Mouse (Mus musculus) Patski (cell line): ENCODE measurements around the gene Robo3. TPM values are rescaled to one million over a fixed set of nuclear protein-coding genes. Genes with fewer than 3 reads are reported as not detected.

Experiments
- ATAC-seq: fragments of 100-300 bp; one replicate; pipeline ENCODE4 v1.8.0; 2021
- CTCF ChIA-PET: fragments of 350-600 bp; sonication (Branson Sonifier 250); formaldehyde crosslinking; loops from one replicate; lab custom pipeline; 2022; ENCODE audit warnings: inconsistent platforms; lab: Charles Lee
- POLR2A ChIA-PET: fragments of 350-600 bp; sonication (Branson Sonifier 250); formaldehyde crosslinking; loops from one replicate; lab custom pipeline; 2022; ENCODE audit warnings: antibody characterized with exemption, inconsistent platforms; lab: Charles Lee
- DNase-seq: peaks from one replicate; pipeline ENCODE4 v3.0.0-alpha.2; 2011; ENCODE audit warnings: low read depth, low spot score
- H3K27me3 ChIP-seq: fragments of 371-371 bp; one replicate; pipeline ENCODE4 v1.5.1; 2021
- CTCF ChIP-seq: fragments of 100-300 bp; IDR thresholded peaks from one replicate; pipeline ENCODE4 v1.5.1; 2021
- in situ Hi-C: fragments of 300-500 bp; cut with MboI; formaldehyde crosslinking; loops from 3 replicates; pipeline ENCODE4 v1.11.1; 2018; ENCODE audit warnings: low pct_unique_long_range_greater_than_20kb, mixed read lengths
- polyA plus RNA-seq: library from polyadenylated mRNA; unstranded; gene quantifications from one replicate; pipeline ENCODE4 v1.2.3, GENCODE M21; 2021

The Robo3 gene
- polyA plus RNA-seq, 1 experiment from 2014 or later = 0.28 TPM

DNA sequence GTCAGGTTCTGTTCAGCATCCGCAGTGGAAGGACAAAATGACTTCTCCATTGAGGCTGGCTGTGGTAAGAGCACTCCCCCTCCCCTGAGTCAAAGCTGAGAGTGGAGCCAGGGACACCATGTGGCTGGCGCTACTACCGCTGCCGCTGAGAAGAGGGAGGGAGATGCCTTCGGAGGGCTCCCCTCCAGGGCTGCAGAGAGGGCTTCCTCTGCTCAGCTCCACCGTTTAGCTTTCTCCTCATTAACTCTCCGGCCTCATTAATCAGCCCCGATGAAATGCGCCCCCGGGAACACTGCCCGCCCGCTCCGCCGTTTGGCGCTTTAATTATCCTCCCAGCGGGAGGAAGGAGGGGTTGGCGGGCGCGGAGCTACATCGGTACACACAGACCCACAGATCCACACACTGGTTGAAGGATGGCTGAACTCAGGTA is 23.4 kb upstream of the Robo3 start:
- ChIA-PET POLR2A (no interaction called here), CTCF (no interaction called here)
- TF ChIP-seq CTCF = no peak
- DNase-seq (no peak), ATAC-seq (no peak)
- H3K27me3 ChIP-seq = peaks cover 3% of the 10 kb centered on the region
- in situ Hi-C loops = no loop called here

DNA sequence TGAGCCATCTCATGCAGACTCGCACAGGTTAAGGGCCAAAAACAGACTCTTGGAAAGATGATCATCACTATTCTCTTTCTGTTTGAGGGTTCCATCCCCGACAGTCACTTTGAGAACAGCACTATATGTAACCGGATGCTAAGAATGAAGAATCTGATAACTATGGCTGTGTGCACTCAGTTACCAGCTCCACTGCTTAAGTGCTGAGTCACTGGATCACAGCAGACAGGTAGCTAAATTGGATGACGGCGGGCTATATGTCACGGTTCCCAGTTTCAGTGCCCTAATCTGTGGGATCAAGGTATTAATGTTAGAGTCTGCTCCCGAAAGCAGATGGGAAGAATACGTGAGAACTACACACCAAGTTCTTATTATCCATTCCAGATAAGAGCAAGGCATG is 22.8 kb upstream of the Robo3 start:
- DNase-seq (no peak), ATAC-seq (no peak)
- TF ChIP-seq CTCF = no peak
- ChIA-PET POLR2A (interaction anchor here (0.6 kb wide), 1 partner anchor 151 kb away, joined by 8 read pairs; no protein-coding TSS in a partner anchor), CTCF (no interaction called here)
- in situ Hi-C loops = no loop called here
- H3K27me3 ChIP-seq = peaks cover 3% of the 10 kb centered on the region

DNA sequence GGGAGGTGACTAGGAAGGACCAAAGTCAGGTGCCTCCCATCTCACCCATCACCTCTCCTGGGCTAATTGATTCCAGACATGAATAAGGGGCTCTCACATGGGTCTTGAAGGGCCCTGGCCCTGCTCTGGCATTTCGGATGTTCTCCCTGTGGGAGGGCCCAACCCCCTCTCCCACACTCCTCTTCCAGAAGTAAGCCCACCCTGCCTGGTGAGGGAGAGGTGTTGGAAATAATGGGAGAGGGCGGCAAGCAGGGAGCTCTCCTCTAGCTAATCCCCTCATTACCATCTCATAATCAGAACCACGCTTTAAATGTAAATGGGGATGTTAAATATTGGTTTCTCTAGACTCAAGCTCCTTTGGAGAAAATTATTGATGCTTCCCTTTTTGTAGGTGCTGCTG is 21.9 kb upstream of the Robo3 start:
- CTCF ChIA-PET = no interaction called here
- POLR2A ChIA-PET = no interaction called here
- no peak for TF ChIP-seq CTCF
- in situ Hi-C loops = no loop called here
- no peak for DNase-seq
- H3K27me3 ChIP-seq = peaks cover under 1% of the 10 kb centered on the region
- ATAC-seq = no peak

DNA sequence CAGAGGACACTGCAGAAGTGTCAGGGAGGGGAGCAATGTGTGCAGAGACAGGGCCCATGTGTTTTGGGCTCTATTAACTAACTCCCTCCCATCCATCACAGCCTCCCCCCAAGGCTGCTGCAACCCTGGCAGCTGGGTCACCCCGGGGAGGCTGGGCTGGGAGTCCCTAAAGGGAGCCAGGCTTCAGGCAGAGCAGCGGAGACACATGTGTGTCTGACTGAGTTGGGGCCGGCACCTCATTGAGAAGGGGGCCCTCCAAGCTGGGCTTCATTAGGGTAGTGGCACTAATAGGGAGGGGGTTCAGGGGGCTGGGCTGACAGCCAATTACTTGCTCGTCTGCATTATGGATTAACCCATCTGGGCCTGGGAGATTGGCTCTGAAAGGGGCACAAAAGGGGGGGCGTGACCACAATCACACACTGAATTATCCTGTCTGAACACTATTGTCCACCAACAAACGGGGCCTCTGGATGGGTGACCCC is 21.0 kb upstream of the Robo3 start:
- DNase-seq (no peak), ATAC-seq (no peak)
- ChIA-PET CTCF (no interaction called here), POLR2A (interaction anchor here (0.7 kb wide), 1 partner anchor 8 kb away, joined by 3 read pairs; no protein-coding TSS in a partner anchor)
- no peak for TF ChIP-seq CTCF
- H3K27me3 ChIP-seq = no peaks in the 10 kb centered on the region
- in situ Hi-C loops = no loop called here

DNA sequence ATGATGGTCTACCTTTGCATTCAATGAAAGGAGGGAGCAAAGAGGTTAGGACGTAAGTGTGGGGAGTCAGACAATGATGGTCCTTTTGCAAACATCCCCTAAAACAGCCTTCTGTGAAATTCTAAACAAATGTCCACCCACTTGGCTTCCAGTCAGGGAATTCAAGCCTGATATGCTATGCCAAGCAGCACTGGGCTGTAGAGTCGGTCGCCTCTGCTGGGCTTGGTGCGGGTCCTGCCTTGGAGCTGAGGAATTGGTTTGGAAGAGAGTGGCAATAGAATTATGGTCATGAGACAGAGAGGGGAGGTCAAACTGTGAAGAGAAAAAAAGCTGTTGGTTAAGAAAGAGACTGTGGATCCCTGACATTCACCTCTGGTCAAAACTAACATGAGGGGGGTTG is 20.3 kb upstream of the Robo3 start:
- DNase-seq (no peak), ATAC-seq (no peak)
- in situ Hi-C loops = no loop called here
- POLR2A ChIA-PET = interaction anchor here (0.7 kb wide), 1 partner anchor 8 kb away, joined by 3 read pairs; no protein-coding TSS in a partner anchor
- no peaks in the 10 kb centered on the region for H3K27me3 ChIP-seq
- CTCF ChIA-PET = no interaction called here
- no peak for TF ChIP-seq CTCF

DNA sequence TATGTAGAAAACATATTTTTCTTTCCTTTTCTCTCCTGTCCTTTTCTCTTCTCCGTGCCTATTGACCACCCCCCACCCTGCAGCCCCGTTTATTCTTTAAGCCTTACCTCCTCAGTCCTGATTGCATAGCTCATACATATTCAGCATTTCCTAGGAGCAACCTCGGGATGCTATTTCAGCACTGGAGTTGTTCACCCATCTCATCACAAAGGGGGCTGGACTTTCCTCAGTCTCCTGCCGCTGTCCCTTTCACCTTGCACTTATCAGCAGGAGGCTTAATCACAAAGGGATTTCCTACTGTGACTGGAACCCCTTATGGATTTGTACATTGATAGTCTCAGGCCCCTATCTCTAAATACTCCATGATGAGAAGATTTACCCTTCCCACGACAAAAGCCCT is 19.4 kb upstream of the Robo3 start:
- no peaks in the 10 kb centered on the region for H3K27me3 ChIP-seq
- ChIA-PET CTCF (interaction anchor here (0.7 to 1.1 kb wide), 3 partner anchors 14 to 93 kb away, joined by 3 to 4 read pairs (median 4); no protein-coding TSS in a partner anchor), POLR2A (no interaction called here)
- no peak for ATAC-seq
- TF ChIP-seq CTCF = no peak
- DNase-seq = no peak
- in situ Hi-C loops = no loop called here

DNA sequence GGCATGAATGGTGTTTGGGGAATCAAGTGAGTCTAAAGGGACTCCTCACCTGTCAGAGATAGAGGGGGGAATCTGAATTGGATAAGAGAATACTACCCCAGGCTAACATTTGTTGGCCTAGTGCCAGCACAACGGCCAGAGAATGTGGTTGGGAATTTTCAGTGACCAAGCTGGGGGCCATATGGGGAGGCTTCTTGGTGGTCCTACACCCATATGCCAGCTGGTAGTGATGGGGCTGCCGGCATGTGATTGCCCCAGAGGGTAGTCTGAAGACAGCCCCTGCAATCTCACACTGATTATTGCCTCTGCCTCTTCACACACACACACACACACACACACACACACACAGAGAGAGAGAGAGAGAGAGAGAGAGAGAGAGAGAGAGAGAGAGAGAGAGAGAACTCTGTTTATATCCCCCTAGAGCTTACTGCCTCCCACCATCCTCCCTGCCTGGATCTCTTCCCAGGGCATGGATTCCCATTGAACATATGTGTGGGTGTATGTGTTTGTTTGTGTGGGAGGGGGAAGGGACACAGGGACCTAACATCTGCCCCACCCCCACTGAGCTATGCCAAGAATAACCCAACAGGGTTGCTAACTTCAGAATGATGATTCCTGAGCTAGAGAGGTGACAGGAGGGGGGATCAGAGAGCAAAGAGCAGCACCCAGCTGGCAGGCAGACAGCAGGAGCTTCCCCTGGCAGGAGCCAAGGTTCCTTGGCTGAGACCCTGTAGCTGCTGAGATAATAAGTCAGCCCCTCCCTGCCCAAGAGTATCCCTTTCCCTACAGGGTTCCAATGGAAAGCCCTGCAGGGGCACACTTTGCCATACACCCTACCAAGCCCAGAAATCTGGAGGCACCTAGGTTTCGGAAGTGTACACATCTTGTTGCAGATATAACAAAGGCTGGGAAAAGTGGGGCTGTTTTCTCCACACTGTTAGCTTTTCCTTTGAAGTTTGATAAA is 5.0 kb upstream of the Robo3 start:
- no peak for TF ChIP-seq CTCF
- ATAC-seq (no peak), DNase-seq (no peak)
- in situ Hi-C loops = no loop called here
- POLR2A ChIA-PET = interaction anchor here (0.5 to 1.6 kb wide), 3 partner anchors 97 to 198 kb away, joined by 3 read pairs; no protein-coding TSS in a partner anchor
- peaks cover 3% of the 10 kb centered on the region for H3K27me3 ChIP-seq
- CTCF ChIA-PET = interaction anchor here (0.7 kb wide), 2 partner anchors 14 to 204 kb away, joined by 3 read pairs; no protein-coding TSS in a partner anchor

DNA sequence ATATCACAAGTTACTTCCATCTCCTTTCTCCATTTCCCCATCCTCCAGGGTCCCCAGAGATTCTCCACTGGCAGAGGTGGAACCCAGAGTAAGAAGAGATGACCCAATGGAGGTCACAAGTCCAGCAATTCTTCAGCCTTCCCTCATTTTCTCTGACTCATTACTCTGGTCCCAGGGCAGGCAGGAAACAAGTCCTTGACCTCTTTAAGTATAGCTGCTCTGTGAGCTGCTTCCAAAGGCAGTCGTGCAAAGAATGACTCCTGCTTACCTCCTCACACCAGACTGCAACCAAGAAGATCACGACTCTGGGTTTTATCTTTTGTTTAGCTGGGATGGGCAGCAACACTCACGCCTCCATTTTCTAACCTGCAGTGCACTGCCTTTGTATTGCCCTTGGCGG is 2.6 kb upstream of the Robo3 start:
- ATAC-seq = no peak
- TF ChIP-seq CTCF = no peak
- POLR2A ChIA-PET = interaction anchor here (0.6 kb wide), 1 partner anchor 23 kb away, joined by 3 read pairs; no protein-coding TSS in a partner anchor
- H3K27me3 ChIP-seq = peaks cover 11% of the 10 kb centered on the region
- in situ Hi-C loops = no loop called here
- CTCF ChIA-PET = interaction anchor here (0.9 to 1.4 kb wide), 2 partner anchors 15 to 29 kb away, joined by 3 read pairs; no protein-coding TSS in a partner anchor
- no peak for DNase-seq

DNA sequence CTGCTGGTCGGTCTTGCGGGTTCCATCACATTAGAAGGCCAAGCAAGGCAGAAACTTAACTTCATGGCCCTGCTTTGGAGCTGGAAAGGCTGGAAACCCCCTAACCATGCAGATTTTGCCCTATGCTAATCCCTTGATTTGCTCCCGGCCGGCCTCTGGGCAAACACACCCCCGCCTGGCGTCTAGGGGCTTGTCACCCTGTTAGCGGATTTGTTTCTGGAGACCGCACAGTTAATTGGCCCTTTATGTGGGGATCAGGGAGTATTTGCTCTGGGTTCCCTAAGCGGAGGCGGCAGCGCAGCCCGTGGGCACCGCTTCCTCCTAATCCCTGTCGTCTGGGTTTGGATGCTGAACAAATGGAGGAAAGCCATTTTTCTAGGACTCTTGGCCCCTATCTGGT is 1.9 kb upstream of the Robo3 start:
- in situ Hi-C loops = loop anchor here (5.0 kb wide), 1 partner anchor 182 kb away; no protein-coding TSS in a partner anchor
- TF ChIP-seq CTCF = no peak
- DNase-seq = no peak
- H3K27me3 ChIP-seq = peaks cover 11% of the 10 kb centered on the region
- CTCF ChIA-PET = no interaction called here
- no peak for ATAC-seq
- POLR2A ChIA-PET = no interaction called here

DNA sequence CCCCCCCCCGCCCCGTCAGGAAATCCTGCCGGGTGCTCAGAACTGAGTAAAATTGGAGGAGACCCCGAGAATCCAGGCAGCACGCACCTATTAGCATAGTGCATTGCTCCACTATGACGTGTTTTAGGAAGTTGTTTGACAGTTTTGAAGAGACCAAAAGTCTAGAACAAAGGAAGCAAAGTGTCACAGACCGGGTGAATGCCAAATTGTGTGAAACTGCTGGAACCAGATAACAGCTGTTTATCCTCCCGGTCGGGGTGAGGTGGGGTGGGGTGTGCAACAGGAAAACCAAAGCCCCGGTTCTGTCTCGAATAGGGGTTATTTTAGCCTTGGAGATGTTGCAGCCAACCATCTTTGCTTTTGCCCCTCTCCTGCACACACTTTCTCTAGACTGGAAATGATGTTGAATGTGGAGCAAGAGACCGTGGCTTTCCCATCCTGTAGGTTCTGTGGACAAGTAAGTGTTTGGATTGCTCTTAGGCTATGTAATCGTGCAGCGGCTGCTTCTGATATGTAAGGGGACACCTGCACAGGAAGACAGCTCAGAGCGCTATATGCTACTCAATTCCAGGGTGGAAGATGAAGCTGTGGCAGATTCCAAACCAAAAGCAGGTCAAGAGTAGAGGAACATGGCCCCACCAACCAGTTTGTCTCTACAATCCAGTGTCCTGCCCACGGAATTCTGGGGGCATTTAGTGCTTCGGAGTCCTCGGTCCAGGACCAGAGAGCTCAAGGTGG is 946 bp upstream of the Robo3 start:
- ChIA-PET POLR2A (no interaction called here), CTCF (no interaction called here)
- H3K27me3 ChIP-seq = peaks cover 14% of the 10 kb centered on the region
- ATAC-seq = no peak
- no peak for DNase-seq
- in situ Hi-C loops = loop anchor here (5.0 kb wide), 1 partner anchor 183 kb away; no protein-coding TSS in a partner anchor
- no peak for TF ChIP-seq CTCF
